Comparison of ENCODE assay signal across 8 mouse cellular contexts in genomic region chr16:31663379-31664286, GRCm38 (mm10). TPM values are rescaled to one million over a fixed set of nuclear protein-coding genes. Genes with fewer than 3 reads are reported as not detected.
DNase-seq lines count a peak whose midpoint lies in the region; ATAC-seq and TF ChIP-seq lines count a peak whose summit lies in the region.

TSS of gene Dlg1 (plus strand) at chr16:31663443.

- peak within 1 kb of the TSS; percentile 94 for H3K27ac ChIP-seq in forebrain, embryonic 15.5 days (replicated peaks)

- peak within 1 kb of the TSS; percentile 94 for H3K4me2 ChIP-seq in forebrain, embryonic 15.5 days (replicated peaks)

- intact Hi-C loops in heart, postnatal 25 days (cut with DNase I) = no loop called here

- no peaks in the 10 kb centered on the region for H3K9me3 ChIP-seq in forebrain, embryonic 15.5 days

- WGBS in forebrain, embryonic 15.5 days = under 1% methylated on average over 58 of the region's 95 CpGs
- WGBS in lung, adult 2 months = under 1% methylated on average over 86 of the region's 95 CpGs

- peak within 1 kb of the TSS; percentile 100 for H3K4me3 ChIP-seq in forebrain, embryonic 15.5 days
- H3K4me3 ChIP-seq in lung, adult 2 months (replicated peaks; ENCODE audit: extremely low read depth, low read depth, low read length) = peak within 1 kb of the TSS; percentile 82

- H3K9ac ChIP-seq in forebrain, embryonic 15.5 days (replicated peaks) = peak within 1 kb of the TSS; percentile 85

- TF ChIP-seq POLR2A in lung, adult 2 months (IDR thresholded peaks at IDR 0.05; ENCODE audit: borderline replicate concordance, extremely low read depth, low read depth, low read length) = peak; percentile 16; the same call in 1 of the 2 replicates

- peak; percentile 96 for ATAC-seq in forebrain, embryonic 15.5 days (replicated peaks)
- ATAC-seq in neutrophil, adult 5-6 weeks (ENCODE audit: extremely low read depth, insufficient number of reproducible peaks, low FRiP score, poor library complexity, severe bottlenecking) = peak; percentile 83

- H3K4me1 ChIP-seq in forebrain, embryonic 15.5 days = peaks cover 34% of the 10 kb centered on the region
- H3K4me1 ChIP-seq in lung, adult 2 months (ENCODE audit: control insufficient read depth, insufficient read depth, low read length) = no peaks in the 10 kb centered on the region

- no peaks in the 10 kb centered on the region; the same call in 1 of the 2 replicates for H3K36me3 ChIP-seq in forebrain, embryonic 15.5 days

- peak; percentile 92 for DNase-seq in ES-CJ7 (ENCODE audit: low read depth, low spot score)
- DNase-seq in cerebellum, adult 11 months = peak; percentile 71
- peak; percentile 78 for DNase-seq in heart, postnatal 25 days (ENCODE audit: low spot score)
- DNase-seq in layer of hippocampus, adult 18-20 months (ENCODE audit: low spot score in 2 of 2) = peak; percentile 62 to 83
- DNase-seq in lung, adult 2 months = peak; percentile 86
- DNase-seq in thymus, adult 18-20 months = peak; percentile 77 to 81

- no peak for TF ChIP-seq CTCF in lung, adult 2 months (IDR thresholded peaks at IDR 0.05; ENCODE audit: insufficient read depth, low read length)

- no peaks in the 10 kb centered on the region for H3K27me3 ChIP-seq in forebrain, embryonic 15.5 days

RNA-seq across cellular contexts. Expression of gene Dlg1, which starts in this region (rescaled TPM):
- polyA plus RNA-seq in forebrain, embryonic 15.5 days (2015; fragmentation: Nextera tagmentation; extraction: Ambion mirVana) = 17.7 and 20.9 TPM in 2 replicates
- total RNA-seq in heart, postnatal 25 days (2021) = 10 to 100 TPM; 41.7 to 41.8 TPM
- 10 to 100 TPM; 88.2 to 95.2 TPM for total RNA-seq in layer of hippocampus, adult 18-20 months (2021)
- polyA plus RNA-seq in lung, adult 2 months (2012; rRNA removed) = 14.0 and 22.0 TPM in 2 replicates
- 94.7 and 103 TPM in 2 replicates for total RNA-seq in neutrophil, adult 5-6 weeks (2017)

Comparison
In these comparisons a context has a peak if more than half of its experiments do, and no peak if none do; other contexts are left out.
1. Peak in every context shown above with its lines: DNase-seq, ATAC-seq, H3K4me3 ChIP-seq and H3K27ac ChIP-seq.